Mouse (Mus musculus) forebrain, embryonic 14.5 days (tissue): ENCODE data around the gene Entpd1. TPM values are rescaled to one million over a fixed set of nuclear protein-coding genes. Genes with fewer than 3 reads are reported as not detected.
"Not testable (repeated sequence)": the region's sequence is repeated elsewhere in the genome, so short reads cannot be mapped to it uniquely, and the experiment has no call there.

Experiments
- ATAC-seq: fragments of 200-750 bp; cut with Nextera tagmentation; 2 replicates; pipeline ENCODE4 v1.8.0; 2017; ENCODE audit warnings: mild to moderate bottlenecking, moderate library complexity
- DNase-seq: peaks from one replicate; pipeline ENCODE4 v3.0.0-alpha.2; 2015; ENCODE audit warnings: low spot score
- H3K27ac ChIP-seq: fragments of 300-500 bp; sonication (generic); 2 replicates; pipeline ENCODE4 v1.5.1; 2014; ENCODE audit warnings: low read depth, mild to moderate bottlenecking, control low read depth, low read length, moderate library complexity
- H3K27me3 ChIP-seq: fragments of 300-500 bp; sonication (generic); replicated peaks from 2 replicates; pipeline ENCODE4 v1.6.1; 2014; ENCODE audit warnings: low read length, control low read depth, mixed read lengths; ENCODE audit not compliant: control insufficient read depth, insufficient read depth
- H3K36me3 ChIP-seq: fragments of 300-500 bp; sonication (generic); 2 replicates; pipeline ENCODE4 v1.6.1; 2014; ENCODE audit warnings: low read length, control low read depth; ENCODE audit not compliant: control insufficient read depth, insufficient read depth
- H3K4me1 ChIP-seq: fragments of 300-500 bp; sonication (generic); 2 replicates; pipeline ENCODE4 v1.6.1; 2014; ENCODE audit warnings: antibody characterized with exemption, low read length, control low read depth; ENCODE audit not compliant: control insufficient read depth, insufficient read depth
- H3K4me2 ChIP-seq: fragments of 300-500 bp; sonication (generic); 2 replicates; pipeline ENCODE4 v1.6.1; 2014; ENCODE audit warnings: mild to moderate bottlenecking, control low read depth, low read length
- H3K4me3 ChIP-seq: fragments of 300-500 bp; sonication (generic); 2 replicates; pipeline ENCODE4 v1.5.1; 2014; ENCODE audit warnings: low read depth, low read length, control low read depth
- H3K9ac ChIP-seq: fragments of 300-500 bp; sonication (generic); 2 replicates; pipeline ENCODE4 v1.6.1; 2014; ENCODE audit warnings: mild to moderate bottlenecking, low read length, control low read depth, moderate library complexity
- H3K9me3 ChIP-seq: fragments of 300-500 bp; sonication (generic); replicated peaks from 2 replicates; pipeline ENCODE4 v1.6.1; 2016; ENCODE audit warnings: low read length, control low read depth, mixed read lengths; ENCODE audit not compliant: control insufficient read depth
- WGBS: fragments of 180-500 bp; shearing (Covaris S2); extraction: QIAGEN DNeasy Blood & Tissue Kit; methylation state at CpG from one replicate; pipeline ENCODE4 v1.1.7; 2014; 5-methylcytosine and 5-hydroxymethylcytosine counted together
- polyA plus RNA-seq: library from polyadenylated mRNA; unstranded; fragments of >200 nt; fragmentation: Nextera tagmentation; extraction: Ambion mirVana; gene quantifications from 2 replicates; pipeline ENCODE4 v1.2.1, GENCODE M21; 2014

Gene Entpd1
- polyA plus RNA-seq, 1 experiment from 2014 or later: 9.1 TPM

DNA sequence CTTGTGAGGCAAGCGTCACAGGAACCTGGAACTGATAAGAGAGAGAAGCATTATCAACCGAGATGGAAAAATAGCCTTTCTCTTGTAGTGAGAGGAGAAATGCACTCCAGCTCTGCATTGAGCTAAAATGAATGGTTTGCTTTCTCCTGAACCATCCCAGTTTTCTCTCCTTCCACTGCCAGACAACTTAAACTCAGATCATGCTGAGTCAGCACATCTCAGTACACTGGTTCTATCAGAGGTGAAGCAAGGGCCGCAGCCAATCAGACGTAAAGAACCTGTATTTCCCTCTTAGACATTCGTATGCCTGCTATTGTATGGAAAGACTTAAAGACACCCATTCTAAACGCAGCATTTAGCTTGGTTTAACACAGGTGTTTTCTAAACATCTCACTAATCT lies 4.5 kb upstream of the Entpd1 start:
- H3K27me3 ChIP-seq: no peaks in the 10 kb centered on the region
- no peak overlapping the region for H3K4me3 ChIP-seq
- H3K27ac ChIP-seq: no peak overlapping the region
- WGBS: 93% methylated on average over 6 of the region's 6 CpGs
- no peaks in the 10 kb centered on the region for H3K9me3 ChIP-seq
- no peak overlapping the region for H3K4me2 ChIP-seq
- ATAC-seq (no peak), DNase-seq (no peak)
- no peak overlapping the region for H3K9ac ChIP-seq
- peaks cover 5% of the 10 kb centered on the region for H3K4me1 ChIP-seq
- peaks cover 52% of the 10 kb centered on the region for H3K36me3 ChIP-seq

DNA sequence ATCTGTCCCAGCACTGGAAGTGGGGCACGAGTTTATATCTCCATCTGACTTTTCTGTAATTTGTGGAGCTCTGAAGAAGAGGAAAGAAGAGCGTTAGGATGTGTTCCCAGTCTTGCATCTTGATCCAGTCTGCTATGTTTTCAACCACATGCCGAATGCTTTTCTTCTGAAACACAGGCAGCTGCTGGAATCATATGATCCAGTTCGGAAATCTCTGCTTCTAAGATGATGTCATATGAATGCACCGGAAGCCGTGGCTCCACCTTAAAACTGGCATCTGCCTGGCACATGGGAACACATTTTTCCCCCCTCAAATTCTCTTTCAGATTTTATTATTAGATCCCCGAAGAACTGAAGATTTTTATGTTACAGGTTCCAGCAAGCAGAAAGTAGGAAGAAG lies 2.6 kb downstream of the Entpd1 start:
- H3K4me3 ChIP-seq: no peak overlapping the region

DNA sequence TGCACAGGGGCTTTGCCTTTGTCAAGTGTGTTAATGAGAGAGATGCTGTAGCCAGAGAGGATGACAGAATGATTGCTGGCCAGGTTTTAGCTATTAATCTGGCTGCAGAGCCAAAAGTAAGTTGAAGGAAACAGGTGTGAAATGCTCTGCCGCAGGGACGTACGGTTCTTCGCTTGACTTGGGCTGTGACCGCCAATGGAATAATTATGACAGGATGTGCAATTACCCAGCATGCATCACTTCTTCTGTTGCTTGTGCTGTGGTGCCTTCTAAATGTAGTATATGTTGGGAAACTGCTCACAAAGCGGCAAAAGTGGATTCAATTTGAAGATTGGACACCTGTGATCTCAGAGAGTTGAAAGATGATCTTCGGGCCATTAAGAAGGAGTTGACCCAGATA lies 3.9 kb downstream of the Entpd1 start:
- Histone ChIP-seq H3K4me2 (no peak overlapping the region), H3K4me1 (peaks cover 5% of the 10 kb centered on the region), H3K36me3 (no peaks in the 10 kb centered on the region), H3K27ac (no peak overlapping the region), H3K9ac (no peak overlapping the region), H3K9me3 (no peaks in the 10 kb centered on the region; the same call in 1 of the 2 replicates), H3K4me3 (no peak overlapping the region), H3K27me3 (no peaks in the 10 kb centered on the region)
- ATAC-seq (no peak), DNase-seq (no peak)
- 92% methylated on average over 7 of the region's 7 CpGs for WGBS

More for the DNA sequence above, 2.6 kb downstream of the Entpd1 start:
- Histone ChIP-seq H3K27ac (no peak overlapping the region), H3K4me2 (no peak overlapping the region), H3K27me3 (no peaks in the 10 kb centered on the region), H3K36me3 (no peaks in the 10 kb centered on the region), H3K9ac (no peak overlapping the region), H3K9me3 (no peaks in the 10 kb centered on the region), H3K4me1 (peaks cover 5% of the 10 kb centered on the region)
- 91% methylated on average over 7 of the region's 7 CpGs for WGBS
- DNase-seq (no peak), ATAC-seq (no peak)

DNA sequence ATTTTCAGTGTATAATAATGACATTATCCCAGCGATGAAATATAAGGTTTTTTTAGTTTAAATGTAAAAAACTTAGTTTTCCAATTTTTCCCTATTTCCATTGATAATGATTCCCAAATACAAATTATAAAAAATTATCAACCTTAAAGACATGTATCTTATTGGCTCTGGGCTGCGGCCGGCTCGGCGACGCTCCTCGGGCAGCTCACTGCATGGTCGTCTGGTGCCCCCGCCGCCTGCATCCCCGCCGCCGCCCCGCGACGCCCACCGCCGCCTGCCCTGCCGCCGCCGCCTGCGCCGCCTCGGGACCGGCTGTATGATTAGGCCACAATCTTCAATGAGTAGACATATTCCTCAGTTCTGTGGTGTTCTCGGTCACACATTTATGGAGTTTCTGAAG lies 9.4 kb downstream of the Entpd1 start:
- not testable (repeated sequence) for H3K4me3 ChIP-seq, H3K9ac ChIP-seq, ATAC-seq, H3K27ac ChIP-seq, H3K9me3 ChIP-seq, H3K4me2 ChIP-seq, H3K27me3 ChIP-seq, DNase-seq, H3K4me1 ChIP-seq, H3K36me3 ChIP-seq
- 58% methylated on average over 12 of the region's 26 CpGs for WGBS

DNA sequence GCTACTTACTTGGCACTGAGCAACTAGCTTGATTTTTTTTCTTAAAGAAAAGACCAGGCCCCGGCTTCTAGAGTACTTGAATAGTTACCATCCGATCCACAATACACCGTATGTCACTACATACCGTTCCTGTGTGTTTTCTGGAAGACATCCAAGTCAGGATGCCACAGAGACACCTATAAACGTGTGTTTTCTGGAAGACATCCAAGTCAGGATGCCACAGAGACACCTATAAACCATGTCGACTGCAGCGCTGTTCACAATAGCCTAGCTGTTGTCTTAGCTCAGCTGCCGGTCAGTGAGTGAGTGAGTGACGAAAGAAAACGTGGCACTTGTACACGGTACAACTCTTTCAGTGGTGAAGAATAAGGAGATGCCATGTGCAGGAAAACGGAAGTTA lies 13.8 kb downstream of the Entpd1 start:
- no peak for DNase-seq
- WGBS: 65% methylated on average over 12 of the region's 12 CpGs
- Histone ChIP-seq H3K4me3 (no peak overlapping the region), H3K36me3 (no peaks in the 10 kb centered on the region), H3K27me3 (no peaks in the 10 kb centered on the region), H3K9me3 (no peaks in the 10 kb centered on the region), H3K27ac (no peak overlapping the region), H3K9ac (no peak overlapping the region), H3K4me2 (no peak overlapping the region), H3K4me1 (no peaks in the 10 kb centered on the region)
- ATAC-seq: no peak

DNA sequence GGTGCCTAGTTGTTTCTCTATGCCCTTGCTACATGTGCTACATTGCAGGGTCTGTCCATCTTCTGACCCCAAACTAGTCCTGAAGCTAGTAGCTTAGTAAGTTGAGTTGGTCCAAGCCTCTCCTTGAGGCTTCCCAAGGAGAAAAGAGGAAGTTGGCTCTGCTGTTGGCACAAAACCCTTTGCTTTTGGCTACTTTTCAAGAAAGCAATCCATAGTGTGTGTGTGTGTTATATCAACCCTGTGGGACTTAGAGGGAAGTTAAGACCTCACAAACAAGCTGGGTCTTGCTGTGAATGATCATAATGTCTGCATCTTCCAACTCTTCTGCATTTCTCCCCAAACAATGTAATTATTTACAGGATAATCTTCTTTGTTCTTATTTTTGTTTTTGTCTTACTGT lies 16.8 kb downstream of the Entpd1 start:
- H3K4me1 ChIP-seq: no peaks in the 10 kb centered on the region
- no peak overlapping the region for H3K9ac ChIP-seq
- no peak overlapping the region for H3K4me3 ChIP-seq

DNA sequence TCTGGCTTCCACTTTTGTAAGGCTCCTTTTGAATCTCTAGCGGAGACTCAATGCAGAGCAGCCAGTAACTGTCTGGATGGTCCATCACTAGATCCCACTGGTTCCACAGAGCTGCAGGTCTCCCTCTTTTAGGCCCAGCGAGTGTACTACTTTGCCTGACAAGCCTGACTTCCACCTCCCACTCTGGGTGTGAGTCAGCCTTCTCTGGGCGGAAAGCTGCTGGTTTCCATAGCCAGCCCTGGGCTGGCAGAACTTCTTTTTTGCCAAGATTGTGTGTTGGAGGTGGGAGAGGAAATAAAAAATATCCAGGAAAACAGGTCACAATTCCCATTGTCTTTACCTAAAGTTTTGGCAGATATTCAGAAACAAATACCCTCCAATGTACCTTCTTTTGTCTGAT lies 17.9 kb downstream of the Entpd1 start:
- ATAC-seq (no peak), DNase-seq (no peak)
- Histone ChIP-seq H3K27me3 (no peaks in the 10 kb centered on the region), H3K4me2 (no peak overlapping the region), H3K9me3 (no peaks in the 10 kb centered on the region), H3K36me3 (no peaks in the 10 kb centered on the region), H3K4me3 (no peak overlapping the region), H3K4me1 (no peaks in the 10 kb centered on the region), H3K9ac (no peak overlapping the region), H3K27ac (no peak overlapping the region)
- 90% methylated on average over 3 of the region's 3 CpGs for WGBS

More for the DNA sequence above, 16.8 kb downstream of the Entpd1 start:
- Histone ChIP-seq H3K27ac (no peak overlapping the region), H3K4me2 (no peak overlapping the region), H3K9me3 (no peaks in the 10 kb centered on the region), H3K27me3 (no peaks in the 10 kb centered on the region), H3K36me3 (no peaks in the 10 kb centered on the region)
- no peak for DNase-seq
- no peak for ATAC-seq

DNA sequence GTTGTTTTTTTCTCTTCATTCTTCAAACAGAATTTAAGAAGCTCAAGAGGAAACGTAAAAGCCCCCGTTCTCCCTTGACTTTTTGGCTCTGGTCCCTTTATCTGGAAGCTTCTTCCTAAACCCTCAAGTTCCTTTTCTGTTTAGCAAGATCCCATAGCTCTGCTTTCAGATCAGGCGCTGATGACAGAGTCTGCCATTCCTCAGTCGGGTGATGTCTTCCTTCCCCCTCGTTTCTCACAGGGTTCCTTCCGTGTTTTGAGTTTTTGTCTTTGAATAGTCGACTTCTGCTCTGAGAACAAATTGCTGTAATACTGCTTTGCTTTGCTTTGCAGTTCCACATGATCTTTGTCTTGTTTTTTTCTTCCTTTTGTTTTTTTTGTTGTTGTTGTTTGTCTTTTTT lies 18.4 kb downstream of the Entpd1 start:
- Histone ChIP-seq H3K4me2 (no peak overlapping the region), H3K27ac (no peak overlapping the region), H3K4me3 (no peak overlapping the region), H3K9ac (no peak overlapping the region), H3K27me3 (no peaks in the 10 kb centered on the region), H3K36me3 (no peaks in the 10 kb centered on the region), H3K9me3 (no peaks in the 10 kb centered on the region), H3K4me1 (no peaks in the 10 kb centered on the region)
- DNase-seq (no peak), ATAC-seq (no peak)
- 82% methylated on average over 7 of the region's 7 CpGs for WGBS

DNA sequence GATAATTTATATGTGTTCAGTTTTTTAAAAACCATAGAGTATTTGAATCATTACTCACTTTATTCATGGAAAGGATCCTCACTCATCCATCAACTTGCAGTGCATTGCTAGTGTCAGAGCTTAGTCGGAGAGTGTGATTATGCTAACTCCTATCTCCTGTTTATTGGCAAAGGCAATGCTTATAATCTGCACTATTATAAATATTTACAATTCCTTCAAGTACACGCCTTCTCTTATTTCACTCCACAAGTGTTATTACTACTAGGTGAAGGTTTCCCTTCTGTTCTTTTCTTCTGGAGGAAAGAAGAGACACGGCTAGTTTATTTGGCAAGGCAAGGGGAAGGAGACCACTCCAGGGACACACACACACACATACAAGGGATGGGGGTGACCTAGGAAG lies 20.0 kb downstream of the Entpd1 start:
- Histone ChIP-seq H3K36me3 (no peaks in the 10 kb centered on the region), H3K27ac (no peak overlapping the region), H3K4me1 (no peaks in the 10 kb centered on the region), H3K27me3 (no peaks in the 10 kb centered on the region), H3K4me2 (no peak overlapping the region), H3K4me3 (no peak overlapping the region), H3K9ac (no peak overlapping the region), H3K9me3 (no peaks in the 10 kb centered on the region)
- ATAC-seq (no peak), DNase-seq (no peak)
- WGBS: 86% methylated on average over 3 of the region's 3 CpGs

DNA sequence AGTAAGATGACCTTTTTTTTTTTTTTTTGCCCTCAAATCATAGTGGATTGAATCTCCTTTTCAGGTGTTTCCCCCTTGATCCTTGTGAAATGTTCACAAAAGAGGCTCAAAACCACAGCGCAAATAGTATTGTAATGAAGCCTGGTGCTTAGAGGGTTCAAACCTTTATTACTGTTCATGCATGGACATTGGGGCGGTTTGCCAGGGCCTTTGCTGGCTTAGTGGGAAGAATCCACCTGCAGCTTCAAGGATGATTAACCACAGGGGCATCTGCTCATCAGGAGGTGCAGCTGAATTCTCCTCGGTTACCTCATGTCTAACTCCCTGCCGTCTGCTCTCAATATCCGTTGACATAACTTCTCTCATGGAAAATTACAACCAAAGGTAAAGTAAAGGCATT lies 20.5 kb downstream of the Entpd1 start:
- DNase-seq (no peak), ATAC-seq (no peak)
- 87% methylated on average over 5 of the region's 5 CpGs for WGBS
- no peaks in the 10 kb centered on the region for H3K27me3 ChIP-seq
- H3K27ac ChIP-seq: no peak overlapping the region
- no peak overlapping the region for H3K4me3 ChIP-seq
- no peaks in the 10 kb centered on the region for H3K4me1 ChIP-seq
- no peak overlapping the region for H3K9ac ChIP-seq
- H3K4me2 ChIP-seq: no peak overlapping the region
- no peaks in the 10 kb centered on the region for H3K9me3 ChIP-seq
- H3K36me3 ChIP-seq: no peaks in the 10 kb centered on the region
